Mouse (Mus musculus) embryonic facial prominence, embryonic 15.5 days (tissue): Measurements from ENCODE around the gene Bnip2. TPM values are rescaled to one million over a fixed set of nuclear protein-coding genes. Genes with fewer than 3 reads are reported as not detected.

ENCODE experiments used
- ATAC-seq: fragments of 200-750 bp; cut with Nextera tagmentation; 2 replicates; pipeline ENCODE4 v1.8.0; 2017; ENCODE audit warnings: low read depth, moderate TSS enrichment; ENCODE audit not compliant: insufficient number of reproducible peaks, low FRiP score, low TSS enrichment
- H3K27ac ChIP-seq: fragments of 300-500 bp; sonication (generic); replicated peaks from 2 replicates; pipeline ENCODE4 v1.5.1; 2015; ENCODE audit warnings: mild to moderate bottlenecking, inconsistent platforms
- H3K27me3 ChIP-seq: fragments of 300-500 bp; sonication (generic); 2 replicates; pipeline ENCODE4 v1.6.1; 2015; ENCODE audit warnings: inconsistent platforms
- H3K36me3 ChIP-seq: fragments of 300-500 bp; sonication (generic); 2 replicates; pipeline ENCODE4 v1.6.1; 2015; ENCODE audit warnings: mild to moderate bottlenecking, inconsistent platforms
- H3K4me1 ChIP-seq: fragments of 300-500 bp; sonication (generic); 2 replicates; pipeline ENCODE4 v1.6.1; 2015; ENCODE audit warnings: inconsistent platforms
- H3K4me2 ChIP-seq: fragments of 300-500 bp; sonication (generic); replicated peaks from 2 replicates; pipeline ENCODE4 v1.6.1; 2015; ENCODE audit warnings: mild to moderate bottlenecking, inconsistent platforms
- H3K4me3 ChIP-seq: fragments of 300-500 bp; sonication (generic); replicated peaks from 2 replicates; pipeline ENCODE4 v1.5.1; 2015; ENCODE audit warnings: mild to moderate bottlenecking, inconsistent platforms
- H3K9ac ChIP-seq: fragments of 300-500 bp; sonication (generic); 2 replicates; pipeline ENCODE4 v1.6.1; 2015; ENCODE audit warnings: inconsistent platforms
- H3K9me3 ChIP-seq: fragments of 300-500 bp; sonication (generic); replicated peaks from 2 replicates; pipeline ENCODE4 v1.6.1; 2016; ENCODE audit warnings: inconsistent platforms
- WGBS: fragments of 180-500 bp; shearing (Covaris S2); methylation state at CpG from one replicate; pipeline ENCODE4 v1.1.7; 2015; 5-methylcytosine and 5-hydroxymethylcytosine counted together
- polyA plus RNA-seq: library from polyadenylated mRNA; unstranded; fragments of >200 nt; fragmentation: Nextera tagmentation; extraction: Ambion mirVana; gene quantifications from 2 replicates; pipeline ENCODE4 v1.2.1, GENCODE M21; 2015

The Bnip2 gene
- polyA plus RNA-seq, 1 experiment from 2014 or later = 104 TPM

DNA sequence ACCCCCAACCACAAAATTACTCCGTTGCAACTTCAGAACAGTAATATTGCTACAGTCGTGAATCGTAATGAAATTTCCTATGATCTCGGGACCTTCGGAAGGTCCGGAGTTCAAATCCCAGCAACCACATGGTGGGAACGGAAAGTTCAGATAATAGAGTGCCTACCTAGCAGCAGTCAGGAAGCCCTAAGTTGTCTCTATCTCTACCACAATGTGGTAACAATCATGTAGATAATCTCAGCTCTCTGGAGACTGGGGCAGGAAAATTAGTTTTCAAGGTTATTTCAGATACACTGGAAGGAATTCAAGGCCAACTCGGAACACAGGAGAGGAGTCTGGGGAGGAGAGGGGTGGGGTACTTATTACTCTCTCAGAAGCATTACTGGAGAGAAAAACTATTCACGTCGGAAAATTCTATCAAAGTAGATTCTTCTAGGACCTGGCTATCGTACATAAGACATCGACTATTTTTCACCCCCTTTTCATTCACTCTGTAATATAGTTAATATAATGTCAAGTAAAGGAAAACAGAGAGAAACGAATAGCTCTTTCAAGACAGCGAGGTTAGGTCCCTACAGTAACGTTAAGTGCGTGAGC lies 462 bp upstream of the Bnip2 start:
- Histone ChIP-seq H3K4me2 (peak overlapping the region; percentile 58), H3K9me3 (no peaks in the 10 kb centered on the region), H3K36me3 (peaks cover 5% of the 10 kb centered on the region; the same call in 1 of the 2 replicates), H3K27me3 (no peaks in the 10 kb centered on the region), H3K27ac (peak overlapping the region; percentile 95), H3K4me3 (peak overlapping the region; percentile 72), H3K9ac (peak overlapping the region; percentile 96), H3K4me1 (peaks cover 22% of the 10 kb centered on the region)
- WGBS = 29% methylated on average over 16 of the region's 16 CpGs
- peak; percentile 21 for ATAC-seq

DNA sequence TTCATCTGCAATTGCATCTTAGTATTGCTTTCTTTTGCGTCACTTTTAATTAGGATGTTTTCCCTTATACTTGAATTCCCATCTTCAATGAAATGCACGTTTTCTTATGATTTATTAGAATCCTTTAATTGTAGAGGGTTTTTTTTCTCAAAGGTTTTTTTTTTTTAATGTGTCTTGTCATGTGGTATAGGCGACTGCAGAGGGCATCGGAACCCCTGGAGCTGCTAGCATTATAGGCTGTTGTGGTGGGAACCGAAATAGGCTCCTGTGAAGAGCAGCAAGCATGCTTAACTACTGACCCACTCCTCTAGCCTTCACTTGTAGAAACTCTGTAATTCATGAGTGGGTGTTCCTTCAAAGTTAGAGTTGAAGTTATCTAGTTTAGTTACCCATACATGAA lies 1.1 kb downstream of the Bnip2 start:
- peaks cover 9% of the 10 kb centered on the region; the same call in 1 of the 2 replicates for H3K36me3 ChIP-seq
- H3K27me3 ChIP-seq = no peaks in the 10 kb centered on the region
- peak overlapping the region; percentile 72 for H3K4me3 ChIP-seq
- WGBS = 7% methylated on average over 5 of the region's 5 CpGs
- H3K4me1 ChIP-seq = peaks cover 22% of the 10 kb centered on the region
- no peaks in the 10 kb centered on the region for H3K9me3 ChIP-seq
- H3K9ac ChIP-seq = no peak overlapping the region
- ATAC-seq = no peak
- no peak overlapping the region for H3K27ac ChIP-seq
- H3K4me2 ChIP-seq = peak overlapping the region; percentile 58

DNA sequence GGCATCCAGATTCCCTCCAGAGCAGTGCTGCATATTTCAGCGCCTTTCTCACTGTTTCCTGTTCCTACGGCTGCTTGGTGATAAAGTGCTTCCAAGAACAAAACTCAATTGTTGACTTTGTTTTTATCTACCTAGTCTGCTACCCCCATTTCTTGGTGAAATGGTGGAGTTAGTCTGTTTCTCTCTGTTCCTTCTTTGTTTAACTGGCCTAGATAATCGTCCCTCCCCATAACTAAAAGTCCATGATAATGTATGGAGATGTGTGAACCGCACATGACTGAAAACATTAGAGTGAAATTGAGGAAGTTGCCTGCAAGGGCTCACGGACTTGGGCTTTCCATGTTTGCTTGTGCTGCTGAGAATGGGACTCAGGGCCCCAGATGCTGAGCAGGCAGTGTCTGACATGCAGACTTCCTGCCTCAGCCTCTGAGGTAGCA lies 3.6 kb downstream of the Bnip2 start:
- no peak for ATAC-seq
- Histone ChIP-seq H3K4me2 (no peak overlapping the region), H3K9ac (no peak overlapping the region), H3K4me1 (peaks cover 22% of the 10 kb centered on the region), H3K27ac (no peak overlapping the region), H3K36me3 (peaks cover 25% of the 10 kb centered on the region; the same call in 1 of the 2 replicates), H3K27me3 (no peaks in the 10 kb centered on the region), H3K9me3 (no peaks in the 10 kb centered on the region), H3K4me3 (no peak overlapping the region)
- WGBS = 74% methylated on average over 5 of the region's 5 CpGs

DNA sequence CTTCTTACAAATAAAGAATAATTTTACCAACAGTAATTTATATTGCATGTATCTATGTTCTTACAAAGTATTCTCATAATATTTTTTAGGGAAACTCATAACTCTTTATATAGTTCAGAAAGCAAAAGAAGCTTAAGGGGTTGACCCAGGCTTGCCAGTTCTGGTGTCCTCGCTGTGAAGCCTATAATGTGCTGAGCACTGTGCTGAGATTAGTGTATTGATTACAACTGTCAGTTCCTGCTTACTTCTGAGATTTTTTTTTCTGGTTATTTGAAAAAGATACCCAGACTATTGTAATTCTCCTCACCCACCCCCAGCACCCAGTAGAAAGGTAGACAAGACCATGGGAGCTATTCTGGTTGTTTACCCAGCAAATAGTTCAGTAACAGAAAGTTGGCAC lies 4.2 kb downstream of the Bnip2 start:
- no peak overlapping the region for H3K9ac ChIP-seq
- H3K36me3 ChIP-seq = peaks cover 30% of the 10 kb centered on the region
- ATAC-seq = no peak
- H3K27ac ChIP-seq = no peak overlapping the region
- H3K4me2 ChIP-seq = no peak overlapping the region
- peaks cover 21% of the 10 kb centered on the region for H3K4me1 ChIP-seq
- no peak overlapping the region for H3K4me3 ChIP-seq
- 76% methylated on average over 1 of the region's 1 CpGs for WGBS
- no peaks in the 10 kb centered on the region for H3K27me3 ChIP-seq
- no peaks in the 10 kb centered on the region for H3K9me3 ChIP-seq

DNA sequence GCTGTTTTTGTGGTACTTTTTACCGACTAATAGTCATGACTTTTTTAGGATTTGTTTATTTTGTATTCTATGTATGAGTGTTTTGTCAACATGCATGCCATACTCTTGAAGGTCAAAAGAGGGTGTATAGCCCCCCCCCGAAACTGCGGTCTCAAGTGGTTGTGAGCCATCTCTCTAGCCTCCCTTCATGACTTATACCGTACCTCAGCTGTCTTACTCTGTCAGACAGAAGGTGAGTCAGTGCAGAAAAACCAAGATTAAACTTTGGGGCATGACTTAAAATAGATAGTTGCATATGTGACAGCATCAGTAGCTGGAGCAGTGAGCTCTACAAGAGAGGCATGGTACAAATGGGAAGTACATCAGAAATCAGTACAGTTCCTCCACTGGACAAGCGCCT lies 5.3 kb downstream of the Bnip2 start:
- 83% methylated on average over 5 of the region's 5 CpGs for whole genome bisulfite sequencing

DNA sequence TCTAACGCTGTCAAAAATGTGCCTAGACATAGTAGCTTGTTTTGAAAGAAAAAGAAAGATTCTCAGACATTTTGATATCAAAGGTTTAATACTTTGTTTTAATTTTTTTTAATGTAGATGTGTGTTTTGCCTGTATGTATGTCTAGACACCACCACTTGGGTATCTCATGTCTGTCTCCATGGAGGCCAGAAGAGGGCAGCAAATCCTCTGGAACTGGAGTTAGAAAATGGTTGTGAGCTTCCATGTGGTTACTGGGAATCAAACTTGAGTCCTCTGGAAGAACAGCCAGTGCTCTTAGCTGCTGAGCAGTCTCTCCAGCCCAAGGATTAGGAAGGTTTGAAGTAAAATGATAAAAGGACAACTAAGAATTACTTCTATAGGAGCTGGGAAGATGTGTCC lies 10.1 kb downstream of the Bnip2 start:
- 96% methylated on average over 1 of the region's 1 CpGs for WGBS
- H3K4me2 ChIP-seq = no peak overlapping the region
- H3K4me1 ChIP-seq = no peaks in the 10 kb centered on the region
- no peaks in the 10 kb centered on the region for H3K27me3 ChIP-seq
- H3K9me3 ChIP-seq = no peaks in the 10 kb centered on the region
- H3K9ac ChIP-seq = no peak overlapping the region
- H3K4me3 ChIP-seq = no peak overlapping the region
- ATAC-seq = no peak
- H3K36me3 ChIP-seq = peaks cover 77% of the 10 kb centered on the region
- H3K27ac ChIP-seq = no peak overlapping the region

More for the DNA sequence above, 5.3 kb downstream of the Bnip2 start:
- peaks cover 41% of the 10 kb centered on the region for H3K36me3 ChIP-seq
- peaks cover 17% of the 10 kb centered on the region for H3K4me1 ChIP-seq
- H3K27ac ChIP-seq = no peak overlapping the region
- no peaks in the 10 kb centered on the region for H3K9me3 ChIP-seq
- no peak overlapping the region for H3K4me2 ChIP-seq
- ATAC-seq = no peak
- H3K9ac ChIP-seq = no peak overlapping the region
- H3K4me3 ChIP-seq = no peak overlapping the region
- no peaks in the 10 kb centered on the region for H3K27me3 ChIP-seq

DNA sequence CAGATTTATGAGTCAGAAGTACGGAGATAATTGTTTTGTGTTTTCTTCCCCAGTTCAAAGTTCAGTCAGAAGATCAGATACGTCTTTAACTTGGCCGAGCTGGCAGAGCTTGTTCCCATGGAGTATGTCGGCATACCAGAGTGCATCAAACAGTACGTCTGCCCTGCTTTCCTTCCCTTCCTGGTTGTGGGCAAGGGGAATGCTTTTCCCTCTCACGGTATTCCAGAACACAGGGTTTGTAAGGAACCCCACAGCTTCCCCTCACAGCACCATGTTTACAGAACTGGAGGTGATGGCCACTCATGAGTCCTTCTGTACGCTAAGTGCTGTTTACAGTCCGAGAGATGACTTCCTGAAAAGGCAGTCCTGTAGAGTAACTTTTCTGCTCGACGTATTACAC lies 14.2 kb downstream of the Bnip2 start:
- no peak overlapping the region for H3K9ac ChIP-seq
- no peak overlapping the region for H3K27ac ChIP-seq
- no peaks in the 10 kb centered on the region for H3K4me1 ChIP-seq
- no peaks in the 10 kb centered on the region for H3K9me3 ChIP-seq
- WGBS = 78% methylated on average over 10 of the region's 10 CpGs
- peaks cover 70% of the 10 kb centered on the region for H3K36me3 ChIP-seq
- no peak overlapping the region for H3K4me3 ChIP-seq
- H3K4me2 ChIP-seq = no peak overlapping the region
- no peak for ATAC-seq
- no peaks in the 10 kb centered on the region for H3K27me3 ChIP-seq

DNA sequence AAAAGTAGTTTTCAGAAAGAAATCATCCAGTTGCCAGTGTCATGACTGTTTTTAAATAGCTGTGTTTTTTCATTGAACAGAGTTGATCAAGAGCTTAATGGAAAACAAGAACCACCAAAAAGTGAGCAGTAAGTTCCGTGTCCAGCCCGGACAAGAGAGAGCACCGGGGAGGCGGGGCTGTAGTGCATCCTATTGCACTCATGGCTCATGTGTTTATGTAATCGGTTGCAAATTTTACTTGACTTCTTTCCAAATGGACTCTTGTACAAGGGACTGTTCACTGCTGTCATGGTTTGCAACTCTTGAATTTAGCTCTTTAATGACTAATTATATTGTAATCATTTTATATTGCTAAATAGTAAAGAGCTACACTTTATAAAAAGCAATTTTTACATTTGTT lies 17.7 kb downstream of the Bnip2 start:
- 81% methylated on average over 5 of the region's 5 CpGs for WGBS
- no peak overlapping the region for H3K4me2 ChIP-seq
- H3K4me1 ChIP-seq = no peaks in the 10 kb centered on the region
- H3K36me3 ChIP-seq = peaks cover 57% of the 10 kb centered on the region
- no peak for ATAC-seq
- no peak overlapping the region for H3K4me3 ChIP-seq
- no peaks in the 10 kb centered on the region for H3K9me3 ChIP-seq
- no peak overlapping the region for H3K27ac ChIP-seq
- no peak overlapping the region for H3K9ac ChIP-seq
- no peaks in the 10 kb centered on the region for H3K27me3 ChIP-seq

DNA sequence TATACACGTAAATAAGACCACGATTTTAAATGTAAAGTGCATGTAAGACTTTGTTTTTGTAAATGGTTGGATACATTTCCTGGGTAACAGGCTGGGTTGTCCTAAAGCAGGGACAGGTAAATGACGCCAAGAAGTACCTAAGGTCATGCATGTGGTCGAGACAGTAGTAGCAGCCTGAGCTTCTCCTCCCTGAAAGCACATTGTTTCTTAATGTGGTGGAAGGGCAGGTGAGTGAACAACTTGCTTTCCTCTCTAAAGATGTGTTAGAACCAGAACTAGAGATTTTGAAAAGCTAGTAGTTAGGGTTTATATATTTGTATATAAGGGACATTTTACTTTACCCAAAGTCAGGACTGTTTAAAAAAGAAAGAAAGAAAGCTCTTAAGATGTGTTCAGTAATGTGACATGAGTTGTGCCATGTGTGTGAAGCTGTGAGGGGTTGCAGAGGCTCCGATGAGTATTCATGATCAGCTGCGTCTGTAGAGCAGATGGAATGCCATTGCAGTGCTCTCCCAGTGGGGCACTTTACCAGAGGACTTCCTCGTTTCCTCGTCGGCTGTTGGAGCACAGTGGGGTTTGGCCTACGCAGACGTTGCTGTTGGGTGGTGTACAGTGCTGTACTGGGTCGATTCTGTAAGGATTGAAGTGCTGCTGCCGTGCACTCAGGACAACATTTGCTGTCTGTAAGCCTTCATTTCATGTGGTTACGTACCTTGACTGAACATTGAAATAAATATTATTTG lies 18.4 kb downstream of the Bnip2 start:
- no peaks in the 10 kb centered on the region for H3K9me3 ChIP-seq
- no peaks in the 10 kb centered on the region for H3K27me3 ChIP-seq

DNA sequence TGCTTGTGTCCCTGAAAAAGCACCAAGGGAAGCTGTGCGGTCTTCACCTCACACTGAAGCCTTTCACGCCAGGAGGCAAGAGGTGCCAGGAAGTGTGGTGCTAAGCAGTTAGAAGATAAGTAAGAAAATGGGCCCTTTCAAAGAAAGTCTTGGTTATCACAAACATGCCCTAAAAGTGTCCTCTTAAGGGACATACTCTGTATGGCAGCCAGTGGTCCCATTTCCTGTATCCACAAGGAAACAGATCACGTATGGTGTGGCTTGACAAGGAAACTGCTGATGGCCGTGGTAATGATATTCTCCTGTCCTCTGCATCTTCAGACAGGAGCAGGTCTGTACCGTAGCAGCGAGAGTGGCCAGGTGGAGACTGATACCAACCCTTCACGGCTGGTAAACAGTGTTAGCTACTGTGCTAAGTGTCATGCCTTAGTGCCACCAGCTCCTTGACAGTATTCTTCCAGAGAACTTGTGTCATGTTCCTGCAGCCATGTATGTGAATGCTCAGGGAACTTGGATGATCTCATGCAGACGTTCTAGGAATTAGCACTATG lies 20.6 kb downstream of the Bnip2 start:
- no peak overlapping the region for H3K4me2 ChIP-seq
- no peak overlapping the region for H3K27ac ChIP-seq
- peaks cover 11% of the 10 kb centered on the region for H3K4me1 ChIP-seq
- H3K27me3 ChIP-seq = no peaks in the 10 kb centered on the region
- WGBS = 84% methylated on average over 8 of the region's 8 CpGs
- no peak for ATAC-seq
- H3K36me3 ChIP-seq = peaks cover 34% of the 10 kb centered on the region
- no peak overlapping the region for H3K4me3 ChIP-seq
- no peaks in the 10 kb centered on the region for H3K9me3 ChIP-seq
- no peak overlapping the region for H3K9ac ChIP-seq

More for the DNA sequence above, 18.4 kb downstream of the Bnip2 start:
- WGBS = 75% methylated on average over 14 of the region's 14 CpGs
- ATAC-seq = no peak
- Histone ChIP-seq H3K4me3 (no peak overlapping the region), H3K4me1 (no peaks in the 10 kb centered on the region), H3K27ac (no peak overlapping the region), H3K36me3 (peaks cover 51% of the 10 kb centered on the region), H3K9ac (no peak overlapping the region), H3K4me2 (no peak overlapping the region)

DNA sequence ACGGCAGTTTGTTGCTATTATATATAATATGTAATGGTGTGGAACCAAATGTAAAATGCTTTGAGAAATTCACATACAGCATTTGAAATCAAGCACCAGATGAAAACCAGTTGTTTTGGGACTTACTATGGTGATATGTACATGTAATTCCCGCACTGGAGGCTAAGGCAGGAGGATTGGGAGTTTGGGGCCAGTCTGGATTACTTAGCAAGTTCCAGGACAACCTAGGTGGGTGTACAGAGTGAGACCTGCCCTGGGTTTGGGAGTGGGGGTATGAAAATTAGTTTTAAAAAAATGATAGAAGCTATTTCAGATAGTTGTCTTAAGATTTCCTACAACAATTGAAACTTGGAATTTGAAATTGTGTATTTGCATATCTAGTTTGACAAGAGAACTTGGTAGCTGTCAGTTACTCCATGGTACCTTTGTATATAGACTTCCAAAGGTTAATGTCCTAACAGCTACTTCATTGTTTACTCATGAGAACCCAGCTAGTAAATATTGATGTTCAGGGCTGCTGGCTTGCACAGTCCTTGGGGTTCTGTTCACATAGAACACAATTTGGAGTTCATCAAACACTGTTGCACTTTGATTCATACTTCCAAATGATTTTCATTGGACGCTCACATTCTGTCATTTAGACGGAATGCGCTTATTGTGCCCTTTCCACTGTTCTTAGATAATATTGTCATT lies 21.7 kb downstream of the Bnip2 start:
- peaks cover 11% of the 10 kb centered on the region for H3K4me1 ChIP-seq
- ATAC-seq = no peak
- peaks cover 29% of the 10 kb centered on the region for H3K36me3 ChIP-seq
- H3K27me3 ChIP-seq = no peaks in the 10 kb centered on the region
- no peaks in the 10 kb centered on the region for H3K9me3 ChIP-seq
- H3K9ac ChIP-seq = no peak overlapping the region
- no peak overlapping the region for H3K4me2 ChIP-seq
- no peak overlapping the region for H3K4me3 ChIP-seq
- H3K27ac ChIP-seq = no peak overlapping the region
- WGBS = 92% methylated on average over 5 of the region's 5 CpGs
